Mouse (Mus musculus): Measurements from ENCODE around the gene Rab34.

GRCm38 (mm10) chr11:78168541-78169468 is 19.4 kb upstream of the Rab34 start:
- TF ChIP-seq POLR2A (IDR thresholded peaks at IDR 0.05; ENCODE audit: low read depth, low read length) (no peak), CTCF (IDR thresholded peaks at IDR 0.05; ENCODE audit: extremely low read depth, insufficient read depth, insufficient read length, insufficient replicate concordance) (no peak)
